Mouse (Mus musculus): ENCODE data around the gene Dnah1. TPM values are rescaled to one million over a fixed set of nuclear protein-coding genes. Genes with fewer than 3 reads are reported as not detected.

The Dnah1 gene
- under 1 TPM in 1 of 2 experiments, not detected in 1; 0.06 TPM for polyA plus RNA-seq (2017; shearing (Covaris generic))

DNA sequence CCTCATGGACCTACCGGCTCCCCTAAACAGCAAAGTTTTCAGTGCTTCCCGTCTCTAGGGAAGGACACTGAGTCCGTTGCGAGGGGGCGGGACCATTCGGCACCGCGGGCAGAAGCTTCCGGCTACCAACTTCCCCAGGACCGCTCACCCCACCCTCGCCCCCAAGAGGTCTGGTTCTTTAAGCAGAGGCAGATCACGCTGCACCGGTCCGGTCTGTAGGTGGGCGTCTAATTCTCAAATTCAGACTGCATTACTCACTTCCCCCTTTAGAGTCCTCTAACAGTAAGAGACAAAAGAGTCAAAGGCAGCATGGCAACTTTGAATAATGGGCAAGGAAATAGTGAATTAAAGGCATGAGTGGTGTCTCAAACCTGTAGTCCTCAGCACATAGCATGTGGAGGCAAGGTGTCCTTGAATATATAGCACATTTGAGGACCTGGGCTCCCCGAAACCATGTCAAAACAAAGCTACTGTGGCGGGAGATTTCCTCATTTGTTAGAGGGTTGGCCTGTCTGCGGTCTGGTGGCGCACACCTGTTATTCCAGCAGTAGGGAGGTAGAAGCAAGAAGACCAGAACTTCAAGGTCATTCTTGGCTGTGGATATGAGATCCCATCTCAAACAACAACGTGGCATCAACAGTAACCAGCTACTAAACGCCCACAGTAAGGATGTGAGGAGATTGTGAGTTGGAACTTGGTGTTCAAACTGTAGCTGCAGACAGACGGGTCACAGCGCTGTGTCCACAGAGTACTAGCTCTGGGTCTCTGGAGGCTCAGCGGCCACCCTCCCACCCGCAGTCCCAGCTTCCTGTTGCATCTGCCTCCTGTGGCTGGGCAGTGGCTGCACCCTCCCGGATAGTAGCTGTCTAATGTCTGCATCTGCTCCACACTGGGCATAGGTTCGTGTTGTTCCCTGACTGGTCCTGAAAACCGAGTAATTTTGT, at the start of gene Dnah1:
Gene Dnah1, minus strand, starts transcription at position 48 of the 944 bp plus-strand sequence.

GRCm38 (mm10) chr14:31336369-31337155, 12.9 kb upstream of the Dnah1 start, which contains the start of gene Capn7:
TSS of gene Capn7 (plus strand) at chr14:31336638.

DNA sequence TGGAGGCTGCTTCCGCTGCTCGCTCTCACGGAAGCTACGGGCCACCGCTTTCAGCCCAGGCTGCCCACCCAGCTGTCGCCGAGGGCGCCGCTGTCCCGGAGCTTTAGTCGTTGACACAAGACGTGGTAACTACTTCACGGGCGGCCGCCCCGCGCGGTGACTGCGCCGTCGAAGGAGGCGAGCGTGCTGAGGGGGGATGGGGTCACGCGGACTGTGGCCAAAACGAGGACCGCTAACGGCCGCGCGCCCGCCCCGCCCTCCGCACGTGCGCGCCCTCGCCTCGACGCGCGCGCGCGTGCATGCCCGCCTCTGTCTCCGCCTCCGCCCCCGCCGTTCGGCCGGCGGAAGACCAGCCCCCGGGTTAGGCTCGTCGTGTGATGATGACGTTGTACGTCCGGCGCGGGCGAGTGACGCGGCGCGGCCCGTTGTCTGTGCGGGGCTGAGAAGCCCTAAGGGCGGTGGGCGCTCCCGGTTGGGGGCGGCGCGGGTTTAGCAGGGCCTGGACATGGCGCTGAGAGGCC, 72.6 kb downstream of the Dnah1 start, which contains the start of the genes Phf7 and Bap1:
Gene Phf7, minus strand, starts transcription at position 234 of the 521 bp plus-strand sequence.
Gene Bap1, plus strand, starts transcription at position 367 of the 521 bp plus-strand sequence.

DNA sequence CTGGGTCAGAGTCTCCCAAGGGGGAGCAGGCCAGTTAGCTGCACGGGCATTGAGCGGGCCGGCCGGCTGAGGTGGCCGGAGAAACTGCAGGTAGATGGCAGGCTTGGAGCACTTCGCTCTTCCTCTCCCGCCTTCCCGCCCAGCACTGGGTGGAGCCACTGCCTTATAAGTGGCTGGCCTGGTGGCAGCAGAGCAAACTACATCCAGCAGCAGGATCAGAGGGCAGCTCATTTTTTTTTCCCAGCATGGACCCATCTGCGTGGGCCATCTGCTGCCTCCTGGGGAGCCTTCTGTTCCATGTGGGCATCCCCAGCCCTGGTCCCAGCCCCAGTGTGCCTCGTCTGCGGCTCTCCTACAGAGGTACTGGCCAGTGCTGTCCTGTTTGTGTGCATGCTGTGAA, 106.0 kb downstream of the Dnah1 start, which contains the start of gene Sema3g:
Gene Sema3g, plus strand, starts transcription at position 195 of the 400 bp plus-strand sequence.

GRCm38 (mm10) chr14:31216846-31217245, 106.8 kb downstream of the Dnah1 start, which contains the start of gene Nisch:
TSS of gene Nisch (minus strand) at chr14:31216946.

Other genes starting within 250 kb of the Dnah1 start
- 100 to 1,000 TPM in 1 of 2 experiments, 10 to 100 TPM in 1; 61.0 to 141 TPM for gene Smim4, start 194.9 kb downstream of the Dnah1 start, polyA plus RNA-seq (2017; shearing (Covaris generic))
- gene Nt5dc2, start 192.8 kb downstream of the Dnah1 start, polyA plus RNA-seq (2017; shearing (Covaris generic)), result 1 to 10 TPM; 2.2 to 2.4 TPM
- 1 to 10 TPM in 1 of 2 experiments, under 1 TPM in 1; 0.92 to 1.1 TPM for gene Stab1, start 155.3 kb downstream of the Dnah1 start, polyA plus RNA-seq (2017; shearing (Covaris generic))
- gene Tnnc1, start 115.6 kb downstream of the Dnah1 start, polyA plus RNA-seq (2017; shearing (Covaris generic)), result not detected
- gene Nisch, start 107.0 kb downstream of the Dnah1 start, polyA plus RNA-seq (2017; shearing (Covaris generic)), result 100 to 1,000 TPM; 154 to 198 TPM
- gene Sema3g, start 106.0 kb downstream of the Dnah1 start, polyA plus RNA-seq (2017; shearing (Covaris generic)), result not detected
- 10 to 100 TPM; 13.2 to 18.1 TPM for gene Phf7, start 72.6 kb downstream of the Dnah1 start, polyA plus RNA-seq (2017; shearing (Covaris generic))
- gene Bap1, start 72.4 kb downstream of the Dnah1 start, polyA plus RNA-seq (2017; shearing (Covaris generic)), result 10 to 100 TPM; 62.0 to 63.5 TPM
- gene Capn7, start 12.7 kb upstream of the Dnah1 start, polyA plus RNA-seq (2017; shearing (Covaris generic)), result 10 to 100 TPM; 51.4 to 57.4 TPM
- gene Sh3bp5, start 112.2 kb upstream of the Dnah1 start, polyA plus RNA-seq (2017; shearing (Covaris generic)), result 100 to 1,000 TPM in 1 of 2 experiments, 10 to 100 TPM in 1; 50.2 to 124 TPM
- 10 to 100 TPM; 25.4 to 32.0 TPM for gene Eaf1, start 170.5 kb upstream of the Dnah1 start, polyA plus RNA-seq (2017; shearing (Covaris generic))
- gene Mettl6, start 171.1 kb upstream of the Dnah1 start, polyA plus RNA-seq (2017; shearing (Covaris generic)), result 10 to 100 TPM; 53.0 to 73.7 TPM

Data from activated CD4-positive, CD25-positive, alpha-beta regulatory T cell (primary cell).